Mouse (Mus musculus): Measurements from ENCODE around the gene Olfr304. TPM values are rescaled to one million over a fixed set of nuclear protein-coding genes. Genes with fewer than 3 reads are reported as not detected.
"Not testable (repeated sequence)": the region's sequence is repeated elsewhere in the genome, so short reads cannot be mapped to it uniquely, and the experiment has no call there.

Olfr304 gene
- not detected in 2 replicates for polyA plus RNA-seq (2015; fragmentation: Nextera tagmentation; extraction: Ambion mirVana)

GRCm38 (mm10) chr7:86386558-86386957 is at the start of gene Olfr304:
TSS of gene Olfr304 (minus strand) at chr7:86386658.
- Histone ChIP-seq H3K4me1 (ENCODE audit: insufficient read depth, low read length) (no peaks in the 10 kb centered on the region), H3K4me3 (ENCODE audit: low read length) (no peak within 1 kb of the TSS), H3K27ac (ENCODE audit: low read length) (no peak within 1 kb of the TSS), H3K36me3 (ENCODE audit: insufficient read depth, low read length) (no peaks in the 10 kb centered on the region), H3K9me3 (ENCODE audit: low read length) (no peaks in the 10 kb centered on the region), H3K9ac (replicated peaks; ENCODE audit: low read length) (no peak within 1 kb of the TSS), H3K4me2 (replicated peaks; ENCODE audit: low read depth, low read length) (no peak within 1 kb of the TSS), H3K27me3 (ENCODE audit: insufficient read depth, low read length) (no peaks in the 10 kb centered on the region)
- 73% methylated on average over 1 of the region's 1 CpGs for WGBS
- ATAC-seq (ENCODE audit: low FRiP score, low TSS enrichment): no peak

- Histone ChIP-seq H3K36me3 (ENCODE audit: insufficient read depth, low read length) (no peaks in the 10 kb centered on the region), H3K9ac (replicated peaks; ENCODE audit: low read length) (no peak within 1 kb of the TSS), H3K4me2 (replicated peaks; ENCODE audit: low read depth, low read length) (no peak within 1 kb of the TSS), H3K27ac (ENCODE audit: low read length) (no peak within 1 kb of the TSS), H3K4me3 (ENCODE audit: low read length) (no peak within 1 kb of the TSS), H3K9me3 (ENCODE audit: low read length) (no peaks in the 10 kb centered on the region), H3K27me3 (ENCODE audit: insufficient read depth, low read length) (no peaks in the 10 kb centered on the region), H3K4me1 (ENCODE audit: insufficient read depth, low read length) (no peaks in the 10 kb centered on the region)
- ATAC-seq (ENCODE audit: low FRiP score, low TSS enrichment): no peak
- 81% methylated on average over 2 of the region's 2 CpGs for WGBS
These were observed 17.1 kb upstream of the Olfr304 start, which contains the start of gene Olfr301 for GRCm38 (mm10) chr7:86403546-86403945. TSS of gene Olfr301 (plus strand) at chr7:86403846.

GRCm38 (mm10) chr7:86397689-86398088 is 11.2 kb upstream of the Olfr304 start, which contains the start of gene Olfr303:
TSS of gene Olfr303 (minus strand) at chr7:86397789.
- H3K36me3 ChIP-seq (ENCODE audit: insufficient read depth, low read length): no peaks in the 10 kb centered on the region
- no peak for ATAC-seq (ENCODE audit: low FRiP score, low TSS enrichment)

GRCm38 (mm10) chr7:86385769-86386168 is 689 bp downstream of the Olfr304 start:
- H3K9ac ChIP-seq (replicated peaks; ENCODE audit: low read length): no peak overlapping the region
- no peaks in the 10 kb centered on the region for H3K36me3 ChIP-seq (ENCODE audit: insufficient read depth, low read length)
- H3K4me3 ChIP-seq (ENCODE audit: low read length): no peak overlapping the region
- H3K4me2 ChIP-seq (replicated peaks; ENCODE audit: low read depth, low read length): no peak overlapping the region
- no peaks in the 10 kb centered on the region for H3K4me1 ChIP-seq (ENCODE audit: insufficient read depth, low read length)
- WGBS: 74% methylated on average over 3 of the region's 3 CpGs
- H3K27ac ChIP-seq (ENCODE audit: low read length): no peak overlapping the region
- H3K9me3 ChIP-seq (ENCODE audit: low read length): no peaks in the 10 kb centered on the region
- no peak for ATAC-seq (ENCODE audit: low FRiP score, low TSS enrichment)
- no peaks in the 10 kb centered on the region for H3K27me3 ChIP-seq (ENCODE audit: insufficient read depth, low read length)

More at GRCm38 (mm10) chr7:86397689-86398088, 11.2 kb upstream of the Olfr304 start, which contains the start of gene Olfr303:
- no peaks in the 10 kb centered on the region for H3K27me3 ChIP-seq (ENCODE audit: insufficient read depth, low read length)
- no peak within 1 kb of the TSS for H3K9ac ChIP-seq (replicated peaks; ENCODE audit: low read length)
- H3K4me2 ChIP-seq (replicated peaks; ENCODE audit: low read depth, low read length): no peak within 1 kb of the TSS
- no peak within 1 kb of the TSS for H3K27ac ChIP-seq (ENCODE audit: low read length)
- H3K9me3 ChIP-seq (ENCODE audit: low read length): no peaks in the 10 kb centered on the region
- H3K4me3 ChIP-seq (ENCODE audit: low read length): no peak within 1 kb of the TSS
- no peaks in the 10 kb centered on the region for H3K4me1 ChIP-seq (ENCODE audit: insufficient read depth, low read length)

- no peak for ATAC-seq (ENCODE audit: low FRiP score, low TSS enrichment)
- 80% methylated on average over 1 of the region's 1 CpGs for WGBS
- no peak within 1 kb of the TSS for H3K9ac ChIP-seq (replicated peaks; ENCODE audit: low read length)
- H3K27me3 ChIP-seq (ENCODE audit: insufficient read depth, low read length): no peaks in the 10 kb centered on the region
- H3K4me3 ChIP-seq (ENCODE audit: low read length): no peak within 1 kb of the TSS
- H3K9me3 ChIP-seq (ENCODE audit: low read length): no peaks in the 10 kb centered on the region
- no peak within 1 kb of the TSS for H3K27ac ChIP-seq (ENCODE audit: low read length)
- H3K4me1 ChIP-seq (ENCODE audit: insufficient read depth, low read length): no peaks in the 10 kb centered on the region
- no peak within 1 kb of the TSS for H3K4me2 ChIP-seq (replicated peaks; ENCODE audit: low read depth, low read length)
- H3K36me3 ChIP-seq (ENCODE audit: insufficient read depth, low read length): no peaks in the 10 kb centered on the region
These were observed 19.6 kb downstream of the Olfr304 start, which contains the start of gene Olfr305 for GRCm38 (mm10) chr7:86366828-86367227. TSS of gene Olfr305 (minus strand) at chr7:86366928.

- ATAC-seq (ENCODE audit: low FRiP score, low TSS enrichment); H3K4me1 ChIP-seq (ENCODE audit: insufficient read depth, low read length); H3K4me2 ChIP-seq (replicated peaks; ENCODE audit: low read depth, low read length); H3K9me3 ChIP-seq (ENCODE audit: low read length); H3K27ac ChIP-seq (ENCODE audit: low read length); H3K4me3 ChIP-seq (ENCODE audit: low read length); H3K27me3 ChIP-seq (ENCODE audit: insufficient read depth, low read length); H3K36me3 ChIP-seq (ENCODE audit: insufficient read depth, low read length); H3K9ac ChIP-seq (replicated peaks; ENCODE audit: low read length): not testable (repeated sequence)
- 89% methylated on average over 9 of the region's 9 CpGs for WGBS
These were observed 40.2 kb downstream of the Olfr304 start for GRCm38 (mm10) chr7:86346296-86346695.

- no peak for ATAC-seq (ENCODE audit: low FRiP score, low TSS enrichment)
- no peak overlapping the region for H3K4me2 ChIP-seq (replicated peaks; ENCODE audit: low read depth, low read length)
- H3K4me1 ChIP-seq (ENCODE audit: insufficient read depth, low read length): no peaks in the 10 kb centered on the region
- no peak overlapping the region for H3K4me3 ChIP-seq (ENCODE audit: low read length)
- no peak overlapping the region for H3K9ac ChIP-seq (replicated peaks; ENCODE audit: low read length)
- H3K27ac ChIP-seq (ENCODE audit: low read length): no peak overlapping the region
- no peaks in the 10 kb centered on the region for H3K9me3 ChIP-seq (ENCODE audit: low read length)
- 76% methylated on average over 3 of the region's 3 CpGs for WGBS
- no peaks in the 10 kb centered on the region for H3K36me3 ChIP-seq (ENCODE audit: insufficient read depth, low read length)
- H3K27me3 ChIP-seq (ENCODE audit: insufficient read depth, low read length): no peaks in the 10 kb centered on the region
These were observed 42.2 kb downstream of the Olfr304 start for GRCm38 (mm10) chr7:86344253-86344652.

GRCm38 (mm10) chr7:86342881-86343565 is 43.4 kb downstream of the Olfr304 start:
- Histone ChIP-seq H3K36me3 (ENCODE audit: insufficient read depth, low read length) (no peaks in the 10 kb centered on the region), H3K4me2 (replicated peaks; ENCODE audit: low read depth, low read length) (no peak overlapping the region), H3K27me3 (ENCODE audit: insufficient read depth, low read length) (no peaks in the 10 kb centered on the region), H3K9ac (replicated peaks; ENCODE audit: low read length) (no peak overlapping the region), H3K4me1 (ENCODE audit: insufficient read depth, low read length) (no peaks in the 10 kb centered on the region), H3K27ac (ENCODE audit: low read length) (no peak overlapping the region), H3K9me3 (ENCODE audit: low read length) (no peaks in the 10 kb centered on the region), H3K4me3 (ENCODE audit: low read length) (no peak overlapping the region)
- no peak for ATAC-seq (ENCODE audit: low FRiP score, low TSS enrichment)
- 72% methylated on average over 14 of the region's 14 CpGs for WGBS

GRCm38 (mm10) chr7:86337486-86337885 is 49.0 kb downstream of the Olfr304 start, which contains the start of gene Olfr307:
TSS of gene Olfr307 (minus strand) at chr7:86337586.
- no peaks in the 10 kb centered on the region for H3K9me3 ChIP-seq (ENCODE audit: low read length)
- no peak within 1 kb of the TSS for H3K9ac ChIP-seq (replicated peaks; ENCODE audit: low read length)
- no peak within 1 kb of the TSS for H3K4me3 ChIP-seq (ENCODE audit: low read length)
- H3K4me1 ChIP-seq (ENCODE audit: insufficient read depth, low read length): no peaks in the 10 kb centered on the region
- ATAC-seq (ENCODE audit: low FRiP score, low TSS enrichment): no peak
- no peak within 1 kb of the TSS for H3K4me2 ChIP-seq (replicated peaks; ENCODE audit: low read depth, low read length)
- H3K27ac ChIP-seq (ENCODE audit: low read length): no peak within 1 kb of the TSS
- WGBS: 72% methylated on average over 1 of the region's 1 CpGs
- no peaks in the 10 kb centered on the region for H3K36me3 ChIP-seq (ENCODE audit: insufficient read depth, low read length)
- no peaks in the 10 kb centered on the region for H3K27me3 ChIP-seq (ENCODE audit: insufficient read depth, low read length)

Measured in kidney, embryonic 16.5 days (tissue).